Mouse (Mus musculus) heart, postnatal 0 days (tissue): Measurements from ENCODE around the gene Milr1. TPM values are rescaled to one million over a fixed set of nuclear protein-coding genes. Genes with fewer than 3 reads are reported as not detected.
"Not testable (repeated sequence)": the region's sequence is repeated elsewhere in the genome, so short reads cannot be mapped to it uniquely, and the experiment has no call there.

ENCODE experiments used
- ATAC-seq: fragments of 200-750 bp; cut with Nextera tagmentation; 2 replicates; pipeline ENCODE4 v1.8.0; 2017; ENCODE audit warnings: low read depth, moderate number of reproducible peaks, moderate library complexity; ENCODE audit not compliant: insufficient read depth
- DNase-seq: peaks from one replicate; pipeline ENCODE4 v3.0.0-alpha.2; 2016; ENCODE audit warnings: low spot score
- H3K27ac ChIP-seq: fragments of 300-500 bp; sonication (generic); 2 replicates; pipeline ENCODE4 v1.5.1; 2014; ENCODE audit warnings: low read depth, mild to moderate bottlenecking
- H3K27me3 ChIP-seq: fragments of 300-500 bp; sonication (generic); 2 replicates; pipeline ENCODE4 v1.6.1; 2014; ENCODE audit warnings: low read length, mixed read lengths; ENCODE audit not compliant: control insufficient read depth, insufficient read depth
- H3K36me3 ChIP-seq: fragments of 300-500 bp; sonication (generic); replicated peaks from 2 replicates; pipeline ENCODE4 v1.6.1; 2014; ENCODE audit warnings: low read length, mixed read lengths; ENCODE audit not compliant: control insufficient read depth, insufficient read depth
- H3K4me1 ChIP-seq: fragments of 300-500 bp; sonication (generic); 2 replicates; pipeline ENCODE4 v1.6.1; 2014; ENCODE audit warnings: antibody characterized with exemption; ENCODE audit not compliant: control insufficient read depth, insufficient read depth
- H3K4me2 ChIP-seq: fragments of 300-500 bp; sonication (generic); 2 replicates; pipeline ENCODE4 v1.6.1; 2014; ENCODE audit warnings: low read depth, mild to moderate bottlenecking, low read length, moderate library complexity
- H3K4me3 ChIP-seq: fragments of 300-500 bp; sonication (generic); 2 replicates; pipeline ENCODE4 v1.5.1; 2014; ENCODE audit warnings: low read depth, low read length
- H3K9ac ChIP-seq: fragments of 300-500 bp; sonication (generic); replicated peaks from 2 replicates; pipeline ENCODE4 v1.6.1; 2014; ENCODE audit warnings: low read depth, low read length, mixed read lengths
- H3K9me3 ChIP-seq: fragments of 300-500 bp; sonication (generic); replicated peaks from 2 replicates; pipeline ENCODE4 v1.6.1; 2016; ENCODE audit warnings: low read length; ENCODE audit not compliant: control insufficient read depth
- CTCF ChIP-seq: IDR thresholded peaks from 2 replicates; pipeline ENCODE4 v1.5.1; 2016; ENCODE audit warnings: antibody characterized with exemption, control low read depth, low read depth
- EP300 ChIP-seq: IDR thresholded peaks from 2 replicates; pipeline ENCODE4 v1.6.1; 2016; ENCODE audit warnings: antibody characterized with exemption, low read depth
- WGBS: fragments of 180-500 bp; shearing (Covaris S2); extraction: QIAGEN DNeasy Blood & Tissue Kit; methylation state at CpG from one replicate; pipeline ENCODE4 v1.1.7; 2014; 5-methylcytosine and 5-hydroxymethylcytosine counted together
- polyA plus RNA-seq: library from polyadenylated mRNA; unstranded; fragments of >200 nt; fragmentation: Nextera tagmentation; extraction: Ambion mirVana; gene quantifications from 2 replicates; pipeline ENCODE4 v1.2.1, GENCODE M21; 2015
- total RNA-seq: library from RNA; depleted of rRNA; stranded (reverse); fragments of >200 nt; gene quantifications from 2 replicates; pipeline ENCODE4 v1.2.3, GENCODE M21; 2014; ENCODE audit warnings: low replicate concordance

The Milr1 gene
- total and polyA plus RNA-seq, 2 experiments from 2014 or later: 0.83 TPM; not detected in 1

DNA sequence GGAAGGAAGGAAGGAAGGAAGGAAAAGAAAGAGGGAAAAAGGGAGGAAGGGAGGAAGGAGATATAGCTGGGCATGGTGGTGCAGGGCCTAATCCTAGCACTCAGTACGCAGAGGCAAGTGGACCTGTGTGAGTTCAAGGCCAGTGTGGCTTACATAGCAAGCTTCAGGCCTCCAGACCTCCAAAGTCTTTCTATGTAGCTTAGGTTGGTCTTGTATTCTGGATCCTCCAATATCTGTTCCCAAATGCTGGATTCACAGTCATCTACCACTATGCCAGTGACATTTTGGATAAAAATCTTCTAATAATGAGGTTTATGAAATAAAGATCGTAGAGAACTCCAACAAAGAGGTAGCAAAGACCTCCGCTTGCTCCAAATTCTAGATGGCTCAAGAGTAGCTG lies 9.2 kb upstream of the Milr1 start:
- DNase-seq (no peak), ATAC-seq (no peak)
- H3K4me2 ChIP-seq: no peak overlapping the region
- TF ChIP-seq EP300 (no peak), CTCF (no peak)
- no peaks in the 10 kb centered on the region for H3K9me3 ChIP-seq
- no peaks in the 10 kb centered on the region for H3K36me3 ChIP-seq
- H3K9ac ChIP-seq: no peak overlapping the region
- no peak overlapping the region for H3K4me3 ChIP-seq
- no peaks in the 10 kb centered on the region for H3K4me1 ChIP-seq
- WGBS: 90% methylated on average over 3 of the region's 3 CpGs
- H3K27me3 ChIP-seq: no peaks in the 10 kb centered on the region
- no peak overlapping the region for H3K27ac ChIP-seq

DNA sequence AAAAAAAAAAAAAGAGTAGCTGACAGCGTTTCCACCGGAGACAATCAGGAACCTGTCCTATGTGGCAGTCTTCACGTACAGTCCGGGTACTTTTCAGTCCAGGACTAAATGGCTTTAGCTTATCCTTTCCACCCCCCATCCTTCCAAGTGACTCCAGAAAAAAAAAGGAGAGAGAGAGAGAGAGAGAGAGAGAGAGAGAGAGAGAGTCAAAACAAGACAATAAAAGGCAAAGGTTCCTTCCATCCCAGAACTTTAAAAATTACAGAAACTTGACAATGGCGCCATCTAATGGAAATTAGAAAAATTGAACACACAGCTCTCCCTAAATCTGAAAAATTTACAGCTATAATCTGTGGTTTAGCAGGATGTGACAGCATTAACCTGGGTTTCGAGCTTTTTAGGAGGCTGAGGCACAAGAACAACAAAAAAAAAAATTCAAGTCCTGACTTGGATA lies 8.6 kb upstream of the Milr1 start:
- no peak overlapping the region for H3K4me2 ChIP-seq
- H3K9me3 ChIP-seq: no peaks in the 10 kb centered on the region
- no peak overlapping the region for H3K4me3 ChIP-seq
- DNase-seq (peak; percentile 59), ATAC-seq (peak; percentile 27; the same call in 1 of the 2 replicates)
- TF ChIP-seq EP300 (no peak), CTCF (peak; percentile 72)
- WGBS: 39% methylated on average over 6 of the region's 6 CpGs
- H3K27me3 ChIP-seq: no peaks in the 10 kb centered on the region
- no peak overlapping the region for H3K9ac ChIP-seq
- no peak overlapping the region for H3K27ac ChIP-seq
- no peaks in the 10 kb centered on the region for H3K4me1 ChIP-seq
- no peaks in the 10 kb centered on the region for H3K36me3 ChIP-seq

DNA sequence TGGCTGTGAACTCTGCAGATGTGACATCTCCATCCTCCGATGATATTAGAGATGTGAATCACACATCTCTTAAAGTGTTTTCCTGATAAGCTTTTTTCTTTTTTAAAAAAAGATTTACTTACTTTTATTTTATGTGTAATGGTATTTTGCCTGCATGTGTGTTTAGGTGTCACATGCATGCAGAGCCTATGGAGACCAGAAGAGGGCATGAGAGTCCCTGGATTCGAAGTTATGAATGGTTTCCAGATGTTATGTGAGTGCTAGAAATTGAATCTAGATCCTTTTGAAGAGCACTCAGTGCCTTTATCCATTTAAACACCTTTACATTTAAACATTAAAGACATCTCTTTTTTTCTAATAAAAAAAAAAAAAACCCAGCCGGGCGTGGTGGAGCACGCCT lies 6.1 kb upstream of the Milr1 start:
- Histone ChIP-seq H3K36me3 (no peaks in the 10 kb centered on the region), H3K9me3 (no peaks in the 10 kb centered on the region), H3K4me1 (no peaks in the 10 kb centered on the region), H3K4me2 (no peak overlapping the region), H3K27me3 (no peaks in the 10 kb centered on the region), H3K27ac (no peak overlapping the region), H3K9ac (no peak overlapping the region), H3K4me3 (no peak overlapping the region)
- TF ChIP-seq CTCF (peak; percentile 29), EP300 (no peak)
- WGBS: 89% methylated on average over 5 of the region's 5 CpGs
- DNase-seq: no peak
- ATAC-seq: no peak

DNA sequence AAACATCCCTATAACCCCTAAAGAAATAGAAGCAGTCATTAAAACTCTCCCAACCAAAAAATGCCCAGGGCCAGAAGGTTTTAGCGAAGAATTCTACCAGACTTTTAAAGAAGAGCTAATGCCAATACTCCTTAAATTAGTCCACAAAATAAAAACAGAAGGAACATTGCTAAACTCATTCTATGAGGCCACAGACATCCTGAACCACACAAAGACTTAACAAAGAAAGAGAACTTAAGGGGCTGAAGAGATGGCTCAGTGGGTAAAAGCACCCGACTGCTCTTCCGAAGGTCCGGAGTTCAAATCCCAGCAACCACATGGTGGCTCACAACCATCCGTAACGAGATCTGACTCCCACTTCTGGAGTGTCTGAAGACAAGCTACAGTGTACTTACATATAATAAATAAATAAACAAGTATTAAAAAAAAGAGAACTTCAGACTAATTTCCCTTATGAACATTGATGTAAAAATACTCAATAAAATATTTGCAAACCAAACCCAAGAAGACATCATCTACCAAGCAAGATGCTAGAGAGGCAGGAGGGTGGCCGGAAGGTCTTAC lies 1.4 kb upstream of the Milr1 start:
- H3K36me3 ChIP-seq, H3K4me2 ChIP-seq, H3K27me3 ChIP-seq, ATAC-seq, DNase-seq, H3K4me1 ChIP-seq, H3K9me3 ChIP-seq, H3K9ac ChIP-seq: not testable (repeated sequence)
- 94% methylated on average over 7 of the region's 7 CpGs for WGBS
- peak overlapping the region; percentile 9; the same call in 1 of the 2 replicates for H3K4me3 ChIP-seq
- H3K27ac ChIP-seq: peak overlapping the region; percentile 46; the same call in 1 of the 2 replicates

DNA sequence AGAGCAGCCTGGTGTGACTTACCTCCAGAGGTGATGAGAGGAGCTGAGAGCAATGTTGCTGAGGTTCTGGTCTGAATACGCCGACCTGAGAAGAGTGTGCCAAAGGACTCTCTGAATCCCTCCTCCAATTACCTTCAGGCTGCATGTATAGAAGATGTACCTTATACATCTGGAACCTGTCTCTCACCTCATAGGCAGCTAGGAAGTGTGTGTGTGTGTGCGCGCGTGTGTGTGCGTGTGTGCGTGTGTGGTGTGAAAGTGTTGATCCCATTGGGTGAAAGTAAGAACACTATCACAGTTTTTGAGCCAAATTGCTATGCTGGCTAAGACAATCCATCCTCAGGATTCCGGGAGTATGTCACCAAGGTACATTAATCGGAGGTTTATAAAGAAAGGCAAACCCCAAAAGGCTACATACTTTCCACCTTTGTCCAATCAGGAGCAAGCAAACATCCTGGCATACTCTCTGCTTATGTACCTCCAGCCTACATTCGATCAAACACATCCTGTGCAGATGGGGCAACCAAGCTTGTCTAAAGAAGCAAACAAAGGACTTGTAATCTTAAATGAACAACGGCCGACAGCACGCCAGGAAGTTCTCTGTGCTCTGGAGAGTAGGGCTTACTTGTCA lies 790 bp upstream of the Milr1 start, which contains the start of gene Pecam1:
Gene Pecam1 (minus strand): TSS at position 508 of the 631 bp plus-strand sequence.
- H3K4me3 ChIP-seq: peak within 1 kb of the TSS; percentile 9; the same call in 1 of the 2 replicates
- peak within 1 kb of the TSS; percentile 5; the same call in 1 of the 2 replicates for H3K4me2 ChIP-seq
- ATAC-seq (no peak), DNase-seq (peak; percentile 25)
- TF ChIP-seq EP300 (no peak), CTCF (no peak)
- H3K9ac ChIP-seq: no peak within 1 kb of the TSS
- H3K4me1 ChIP-seq: no peaks in the 10 kb centered on the region
- H3K27ac ChIP-seq: peak within 1 kb of the TSS; percentile 46; the same call in 1 of the 2 replicates
- H3K27me3 ChIP-seq: no peaks in the 10 kb centered on the region
- no peaks in the 10 kb centered on the region for H3K36me3 ChIP-seq
- 71% methylated on average over 13 of the region's 13 CpGs for WGBS
- H3K9me3 ChIP-seq: no peaks in the 10 kb centered on the region

DNA sequence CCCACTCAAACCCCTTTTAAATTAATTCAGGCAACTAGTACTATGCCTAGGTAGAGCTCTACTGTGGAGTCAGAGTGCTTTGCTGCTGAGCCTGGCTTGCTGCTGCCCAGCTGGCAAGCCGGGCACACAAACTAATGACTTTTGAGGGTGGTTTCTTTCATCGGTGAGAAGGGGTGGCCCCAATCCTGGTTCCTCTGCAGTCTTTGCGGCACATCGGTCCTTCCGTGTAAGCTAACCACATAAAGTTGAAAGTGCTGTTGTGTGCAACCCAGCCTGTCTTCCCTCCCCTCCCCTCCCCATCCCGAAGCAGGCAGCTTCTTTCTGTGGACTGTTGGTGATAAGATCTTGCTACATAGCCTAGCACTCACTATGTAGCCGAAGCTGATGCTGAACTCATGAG lies 1.1 kb downstream of the Milr1 start:
- Histone ChIP-seq H3K4me1 (no peaks in the 10 kb centered on the region), H3K9ac (no peak overlapping the region), H3K9me3 (no peaks in the 10 kb centered on the region), H3K27ac (no peak overlapping the region), H3K4me3 (no peak overlapping the region), H3K27me3 (no peaks in the 10 kb centered on the region), H3K36me3 (no peaks in the 10 kb centered on the region), H3K4me2 (peak overlapping the region; percentile 5; the same call in 1 of the 2 replicates)
- 68% methylated on average over 7 of the region's 7 CpGs for WGBS
- TF ChIP-seq EP300: no peak
- ATAC-seq: no peak
- no peak for DNase-seq
